In the genomic region with DNA sequence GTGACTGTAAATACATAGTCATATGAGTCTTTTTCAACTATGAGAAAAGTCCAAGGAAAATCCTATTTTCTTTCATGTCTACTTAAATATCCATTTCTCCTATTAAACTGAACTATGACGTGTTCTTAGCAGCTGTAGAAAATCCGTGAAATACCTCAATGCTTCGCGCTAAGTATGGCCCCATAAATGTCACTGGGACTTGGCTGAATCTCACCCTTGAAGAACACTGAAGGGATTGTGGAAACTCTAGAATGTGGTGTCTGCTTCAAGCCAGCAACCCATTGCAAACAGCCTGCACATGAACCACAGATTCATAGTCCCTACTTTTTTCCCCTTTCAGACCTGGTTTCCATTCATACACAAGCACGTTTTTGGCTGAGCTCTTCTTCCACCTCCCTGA, we compare ENCODE assay signal across 28 mouse cellular contexts.
"Had no signal": no experiment of that assay in that cellular context is flagged by ENCODE, and none has a peak within 500 bp of the region (broad histone marks: within the 10 kb centered on the region; RNA-seq: fewer than 3 reads in every experiment).

No protein-coding gene starts in this region.

- H3K27me3 ChIP-seq: embryonic facial prominence, embryonic 12.5 days; embryonic facial prominence, embryonic 13.5 days; embryonic facial prominence, embryonic 15.5 days; forebrain, embryonic 12.5 days; forebrain, embryonic 13.5 days; forebrain, embryonic 15.5 days had no signal

- H3K4me1 ChIP-seq: embryonic facial prominence, embryonic 12.5 days; embryonic facial prominence, embryonic 15.5 days; forebrain, embryonic 10.5 days; forebrain, embryonic 12.5 days; forebrain, embryonic 13.5 days; forebrain, embryonic 15.5 days had no signal

- H3K36me3 ChIP-seq: embryonic facial prominence, embryonic 12.5 days; embryonic facial prominence, embryonic 13.5 days; embryonic facial prominence, embryonic 15.5 days; forebrain, embryonic 10.5 days; forebrain, embryonic 12.5 days; forebrain, embryonic 15.5 days had no signal

- ATAC-seq: forebrain, embryonic 13.5 days; forebrain, embryonic 14.5 days; forebrain, embryonic 15.5 days; forebrain, embryonic 16.5 days; forebrain, postnatal 0 days had no signal

- H3K4me2 ChIP-seq: embryonic facial prominence, embryonic 12.5 days; embryonic facial prominence, embryonic 13.5 days; embryonic facial prominence, embryonic 15.5 days; forebrain, embryonic 12.5 days; forebrain, embryonic 13.5 days; forebrain, embryonic 15.5 days had no signal

- H3K27ac ChIP-seq: embryonic facial prominence, embryonic 12.5 days; embryonic facial prominence, embryonic 13.5 days; embryonic facial prominence, embryonic 15.5 days; forebrain, embryonic 10.5 days; forebrain, embryonic 12.5 days; forebrain, embryonic 13.5 days; forebrain, embryonic 15.5 days; gastrocnemius, adult 2 months; heart, adult 2 months had no signal

- H3K4me3 ChIP-seq: embryonic facial prominence, embryonic 12.5 days; embryonic facial prominence, embryonic 13.5 days; embryonic facial prominence, embryonic 15.5 days; erythroblast, embryonic 14.5 days; forebrain, embryonic 10.5 days; forebrain, embryonic 12.5 days; forebrain, embryonic 13.5 days; forebrain, embryonic 15.5 days; gastrocnemius, adult 2 months; heart, adult 2 months had no signal

- DNase-seq: cerebellum, adult 18-20 months; cerebellum, adult 2 months; cerebellum, adult 8-10 months; cerebellum, adult 9-10 months; cerebellum, adult 9-11 months; cerebellum, postnatal 10 days; cerebellum, postnatal 14 days; cerebellum, postnatal 25 days; cerebellum, postnatal 36 days; embryo, embryonic 11 days; forebrain, postnatal 0 days; gastrocnemius, adult 2 months; gastrocnemius, postnatal 10 days; gastrocnemius, postnatal 14 days; gastrocnemius, postnatal 25 days; gastrocnemius, postnatal 36 days; heart, adult 18-20 months; heart, adult 2 months had no signal

- H3K9ac ChIP-seq: embryonic facial prominence, embryonic 12.5 days; embryonic facial prominence, embryonic 13.5 days; embryonic facial prominence, embryonic 15.5 days; forebrain, embryonic 12.5 days; forebrain, embryonic 13.5 days; forebrain, embryonic 15.5 days; forebrain, postnatal 0 days had no signal

- H3K9me3 ChIP-seq: embryonic facial prominence, embryonic 12.5 days; embryonic facial prominence, embryonic 13.5 days; embryonic facial prominence, embryonic 15.5 days; forebrain, embryonic 10.5 days; forebrain, embryonic 12.5 days; forebrain, embryonic 13.5 days; forebrain, embryonic 15.5 days had no signal
